Mouse (Mus musculus): ENCODE data around the gene Fgfbp3.
"Not testable (repeated sequence)": the region's sequence is repeated elsewhere in the genome, so short reads cannot be mapped to it uniquely, and the experiment has no call there.

DNA sequence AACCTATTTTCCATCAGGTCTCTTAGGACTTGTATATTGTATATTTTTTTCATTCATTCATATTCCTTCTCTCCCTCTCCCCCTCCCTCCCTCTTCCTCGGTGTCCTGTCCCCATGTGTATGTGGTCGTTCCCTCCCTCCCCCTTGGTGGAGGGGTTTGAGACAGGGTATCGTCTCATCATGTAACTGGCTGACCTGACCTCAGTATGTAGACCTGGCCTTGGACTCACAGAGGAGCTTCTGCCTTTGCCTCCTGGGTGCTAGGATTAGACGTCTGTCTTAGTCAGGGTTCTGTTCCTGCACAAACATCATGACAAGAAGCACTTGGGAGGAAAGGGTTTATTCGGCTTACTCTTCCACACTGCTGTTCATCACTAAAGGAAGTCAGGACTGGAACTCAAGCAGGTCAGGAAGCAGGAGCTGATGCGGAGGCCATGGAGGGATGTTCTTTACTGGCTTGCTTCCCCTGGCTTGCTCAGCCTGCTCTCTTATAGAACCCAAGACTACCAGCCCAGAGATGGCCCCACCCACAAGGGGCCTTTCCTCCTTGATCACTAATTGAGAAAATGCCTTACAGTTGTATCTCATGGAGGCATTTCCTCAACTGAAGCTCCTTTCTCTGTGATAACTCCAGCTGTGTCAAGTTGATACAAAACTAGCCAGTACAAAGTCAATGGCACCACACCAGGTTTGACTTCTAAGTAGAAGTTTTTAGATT, 43.3 kb upstream of the Fgfbp3 start:
- TF ChIP-seq CTCF (IDR thresholded peaks at IDR 0.05; ENCODE audit: borderline replicate concordance, insufficient read depth, low read length); POLR2A (IDR thresholded peaks at IDR 0.05; ENCODE audit: low read depth, low read length): not testable (repeated sequence)

Measured in embryonic fibroblast, embryonic 13.5 days (primary cell).